Mouse (Mus musculus) testis, postnatal 14 days (tissue): ENCODE measurements at regions not wholly inside any gene's neighbourhood (a gene's known extent, or its start where the extent isn't known, plus 50 kb on each side); places are given as distances from the start of the nearest gene placed in this dataset.

Source experiments
- DNase-seq: peaks from one replicate; pipeline ENCODE4 v3.0.0; 2021; ENCODE audit warnings: low spot score

DNA sequence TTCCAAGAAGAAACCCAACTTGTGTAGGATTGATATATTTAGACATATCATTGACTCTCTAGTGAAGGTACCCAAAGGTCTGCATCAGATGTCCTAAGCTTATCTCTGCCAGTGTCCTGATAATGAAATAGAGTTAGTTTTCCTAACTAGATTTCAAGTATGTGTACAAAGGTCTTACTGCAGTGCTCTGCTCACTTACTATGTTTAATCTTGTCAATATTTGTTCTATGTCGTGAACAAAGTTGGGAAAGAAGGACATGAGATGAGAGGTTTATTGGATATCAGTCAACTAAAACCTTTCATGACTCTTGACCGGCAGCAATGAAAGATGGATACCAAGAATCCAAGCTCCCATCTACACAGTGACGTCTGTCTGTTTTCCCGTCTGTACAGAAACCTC lies 71.9 kb upstream of the Mpdz start:
- DNase-seq: no peak

DNA sequence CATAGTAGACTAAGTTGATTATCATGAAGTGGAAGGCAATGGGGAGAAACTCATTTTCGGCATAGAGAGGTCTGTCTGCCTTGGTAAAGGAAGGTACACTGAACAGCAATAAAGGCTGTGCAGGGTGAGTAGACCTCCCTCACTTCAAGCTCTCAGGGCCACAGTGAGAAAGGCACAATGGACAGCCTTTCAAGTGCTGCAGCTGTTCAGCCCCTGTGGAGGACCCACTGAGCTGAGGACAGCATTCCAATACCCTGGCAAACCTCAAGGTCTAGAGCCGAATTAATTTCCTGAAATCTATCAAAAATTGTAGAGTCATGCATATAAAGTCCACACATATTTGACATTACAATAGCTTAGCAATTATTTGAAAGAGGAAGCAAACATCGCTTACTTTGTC lies 69.8 kb upstream of the Mpdz start:
- DNase-seq: no peak

DNA sequence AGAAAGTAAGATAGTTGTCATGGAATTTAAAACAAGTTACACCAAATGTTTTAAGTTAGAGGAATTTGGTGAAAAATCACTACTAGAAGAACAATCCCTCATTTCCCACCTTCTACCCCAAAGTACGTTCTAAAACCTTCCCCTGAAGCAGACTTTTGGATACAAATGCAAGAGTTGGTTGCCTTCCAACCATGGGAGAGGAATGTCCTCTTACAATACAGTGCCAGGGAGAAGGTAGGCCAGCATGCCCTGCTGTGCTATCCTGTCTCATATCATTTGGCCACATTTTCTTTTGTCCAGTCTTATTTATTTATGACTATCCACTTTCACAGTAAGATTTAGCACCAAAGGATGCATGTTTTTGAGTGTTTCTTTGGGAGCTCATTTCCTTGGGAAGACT lies 66.2 kb upstream of the Mpdz start:
- DNase-seq: no peak

DNA sequence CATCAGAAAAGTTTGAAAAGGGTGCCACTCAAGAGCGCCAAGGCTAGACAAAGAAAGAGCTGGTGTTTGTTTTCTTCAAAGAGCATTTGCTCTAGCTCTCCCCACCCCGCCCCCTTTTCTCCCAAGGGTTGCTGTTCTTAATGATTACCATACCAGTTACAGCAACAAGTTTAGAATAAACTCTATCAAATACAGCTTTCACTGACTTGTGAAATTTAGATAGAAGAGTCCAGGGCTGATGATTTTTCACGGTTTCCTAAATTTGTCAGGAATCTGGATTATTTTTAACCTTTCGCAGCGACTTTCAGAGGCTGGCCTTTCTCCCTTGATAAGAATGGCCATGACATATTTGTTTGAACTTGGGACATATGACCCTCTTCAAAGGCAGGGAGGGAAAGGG lies 64.2 kb upstream of the Mpdz start:
- no peak for DNase-seq

DNA sequence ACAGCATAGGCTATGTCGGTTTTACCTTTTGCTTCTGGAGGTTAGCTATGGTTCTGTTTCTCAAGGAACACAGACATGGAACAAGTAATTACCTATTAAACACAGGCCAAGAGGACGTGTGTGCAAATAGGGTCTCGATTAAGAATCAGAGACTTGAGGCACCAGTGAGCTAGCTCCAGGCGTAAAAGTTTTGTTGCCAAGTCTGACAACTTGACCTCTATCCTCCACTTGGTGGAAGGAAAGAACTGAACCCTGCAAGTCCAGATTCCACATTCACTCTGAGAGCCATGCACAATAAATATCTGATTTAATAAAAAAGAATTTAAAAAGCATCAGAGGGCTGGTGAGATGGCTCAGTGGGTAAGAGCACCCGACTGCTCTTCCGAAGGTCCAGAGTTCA lies 63.7 kb upstream of the Mpdz start:
- no peak for DNase-seq

DNA sequence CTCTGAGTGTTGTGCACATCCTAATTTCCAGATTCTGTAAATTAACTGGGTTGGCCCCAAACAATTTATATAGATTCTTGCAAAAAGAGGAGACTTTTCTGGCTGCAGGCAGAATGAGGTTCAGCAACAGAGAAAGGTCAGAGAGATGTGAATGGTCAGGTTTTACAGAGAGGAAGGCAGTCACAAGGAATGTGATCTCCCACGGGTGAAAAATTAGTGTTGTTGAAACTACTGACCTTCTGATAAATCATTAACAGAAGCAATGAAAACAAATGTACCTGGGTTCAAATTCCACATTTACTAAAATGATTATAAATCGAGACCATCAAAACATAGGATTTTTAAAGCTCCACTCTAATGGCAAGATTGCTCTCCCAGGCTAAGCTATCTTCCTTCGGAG lies 62.5 kb upstream of the Mpdz start:
- DNase-seq: no peak

DNA sequence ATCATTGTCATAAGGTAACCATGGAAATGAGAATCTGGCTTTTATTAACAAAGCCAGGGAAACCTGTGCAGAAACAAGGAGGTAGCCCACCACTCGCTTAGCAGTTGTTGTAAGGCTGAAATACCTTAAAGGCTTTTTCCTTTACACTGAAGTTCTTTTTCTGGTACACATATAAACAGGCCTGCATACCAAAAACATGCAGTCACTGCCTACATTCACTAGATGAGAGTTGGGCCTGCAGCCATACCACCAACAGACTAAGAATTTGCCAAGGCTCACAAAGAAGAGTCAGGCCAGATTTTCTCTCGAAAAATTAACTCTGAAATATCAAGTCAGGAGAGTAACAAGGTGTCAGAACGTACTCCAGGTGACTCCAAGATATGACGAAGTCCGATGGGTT lies 61.3 kb upstream of the Mpdz start:
- DNase-seq: no peak

DNA sequence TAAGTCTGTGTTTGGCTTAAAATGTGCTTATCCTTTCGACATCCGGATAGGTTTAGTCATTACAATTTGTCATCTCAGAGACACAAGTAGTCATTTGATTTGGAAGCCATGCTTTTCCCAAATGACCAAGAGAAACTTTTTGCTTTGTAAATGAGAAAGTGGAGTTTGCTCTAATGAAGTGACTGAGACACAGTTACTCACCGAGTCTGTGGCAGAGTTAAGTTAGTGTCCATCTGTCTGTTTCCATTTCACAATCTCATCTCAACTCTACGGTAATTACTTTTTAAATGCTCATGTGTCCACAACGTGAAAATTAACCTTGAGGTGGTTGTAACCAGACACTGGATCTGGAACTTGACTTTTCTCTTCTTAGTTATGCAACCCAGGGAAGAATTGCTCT lies 59.2 kb upstream of the Mpdz start:
- no peak for DNase-seq

DNA sequence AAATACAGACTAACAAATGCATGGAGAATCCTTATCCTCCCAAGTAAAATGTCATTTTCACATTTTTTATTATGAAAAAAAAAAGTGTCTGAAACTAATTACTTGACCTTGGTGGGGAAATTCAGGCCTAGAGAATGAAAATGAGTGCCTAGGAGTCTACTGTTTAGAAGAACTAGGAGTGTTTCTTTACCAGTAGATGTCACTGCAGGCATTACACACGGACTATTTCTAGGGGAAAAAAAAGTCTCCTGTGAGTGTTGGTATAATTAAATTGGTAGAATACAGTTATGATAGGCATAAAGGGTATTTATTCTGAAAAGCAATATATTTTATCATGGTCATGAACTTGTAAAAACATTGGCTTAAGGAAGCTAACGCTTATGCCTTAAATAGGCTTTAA lies 55.5 kb upstream of the Mpdz start:
- no peak for DNase-seq

DNA sequence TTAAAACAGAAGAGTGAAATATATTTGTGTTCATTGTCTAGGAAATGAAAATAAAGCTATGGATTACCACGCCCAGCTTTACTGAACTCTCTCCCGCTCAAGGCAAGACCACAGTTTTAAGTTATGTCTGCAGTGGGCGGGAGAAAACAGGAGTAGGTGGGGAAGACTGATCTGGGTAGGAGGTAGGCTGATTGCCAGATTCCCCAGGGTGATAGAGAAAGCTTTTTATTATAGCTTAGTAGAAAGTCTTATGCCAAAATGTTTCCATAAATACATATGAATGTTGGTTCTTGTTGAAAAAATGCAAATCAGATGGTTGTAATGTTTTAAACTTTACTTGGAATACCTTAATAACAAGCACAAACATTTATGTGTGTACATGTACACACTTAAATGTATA lies 50.2 kb upstream of the Mpdz start:
- no peak for DNase-seq
